In the genomic region with DNA sequence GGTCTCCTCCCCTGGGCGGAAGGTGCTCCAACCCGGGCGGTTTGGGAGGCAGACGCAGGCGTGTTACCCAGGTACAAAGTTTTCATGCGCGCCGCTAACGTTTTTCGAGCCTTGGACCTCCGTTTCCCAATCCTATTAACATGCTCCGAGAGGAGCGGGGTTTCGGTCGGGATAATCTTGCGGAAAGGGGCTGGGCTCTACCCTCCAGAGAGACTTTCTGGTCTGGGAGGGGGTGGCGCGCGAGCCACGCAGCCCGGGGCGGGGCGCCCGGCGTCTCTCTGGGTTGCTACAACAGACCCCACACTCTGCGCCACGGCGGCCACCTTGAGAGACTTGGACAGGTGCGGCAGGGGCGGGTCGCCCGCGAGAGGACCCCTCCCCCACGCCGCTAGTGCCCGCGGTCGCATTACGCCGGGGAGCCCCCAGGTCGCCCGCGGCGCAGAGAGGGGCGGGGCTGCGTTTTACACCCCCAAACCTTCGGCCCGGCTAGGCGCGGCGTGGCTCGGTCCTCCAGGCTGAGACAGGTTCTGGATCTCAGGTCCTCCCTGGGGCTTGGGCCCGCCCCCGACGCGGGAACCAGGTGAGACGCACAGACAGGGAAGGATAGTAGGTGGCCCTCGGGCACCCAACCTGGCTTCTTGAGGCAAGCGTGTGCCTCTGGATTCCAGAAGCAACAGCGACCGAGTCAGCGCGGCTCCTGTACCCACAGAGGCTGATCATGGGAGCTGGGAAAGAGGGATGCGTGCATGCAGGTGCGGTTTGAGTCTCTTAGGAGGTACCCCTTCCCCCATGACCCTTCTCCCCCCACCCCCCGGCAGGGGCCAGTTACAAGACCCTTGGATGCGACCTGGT, we compare ENCODE assay signal across 8 mouse cellular contexts. TPM values are rescaled to one million over a fixed set of nuclear protein-coding genes. Genes with fewer than 3 reads are reported as not detected.
A peak's percentile ranks its signal among the peaks of the same experiment; 100 is the strongest.
DNase-seq lines count a peak whose midpoint lies in the region; ATAC-seq and TF ChIP-seq lines count a peak whose summit lies in the region.

No protein-coding gene starts in this region.

- peak overlapping the region; percentile 100 for H3K4me2 ChIP-seq in hindbrain, embryonic 16.5 days (ENCODE audit: low read length)
- H3K4me2 ChIP-seq in liver, embryonic 11.5 days, result peak overlapping the region; percentile 71
- peak overlapping the region; percentile 97 for H3K4me2 ChIP-seq in neural tube, embryonic 12.5 days (replicated peaks)

- peak; percentile 64 for ATAC-seq in hindbrain, embryonic 16.5 days
- ATAC-seq in liver, embryonic 11.5 days (replicated peaks; ENCODE audit: low FRiP score), result peak; percentile 16; the same call in 1 of the 2 replicates
- ATAC-seq in neural tube, embryonic 12.5 days (ENCODE audit: low FRiP score, low read depth), result 0 out of 2 replicates have a peak, but pooled peaks have one; percentile 44
- ATAC-seq in cerebellum, adult (ENCODE audit: insufficient number of reproducible peaks, low FRiP score, low TSS enrichment), result no peak
- ATAC-seq in CD4-positive, CD25-positive, alpha-beta regulatory T cell, adult 4 months, result no peak

- WGBS in hindbrain, embryonic 16.5 days, result under 1% methylated on average over 58 of the region's 67 CpGs
- WGBS in liver, embryonic 11.5 days, result 3% methylated on average over 60 of the region's 67 CpGs
- WGBS in neural tube, embryonic 12.5 days, result under 1% methylated on average over 67 of the region's 67 CpGs

- no peaks in the 10 kb centered on the region for H3K9me3 ChIP-seq in hindbrain, embryonic 16.5 days (ENCODE audit: control insufficient read depth, low read length)
- no peaks in the 10 kb centered on the region for H3K9me3 ChIP-seq in liver, embryonic 11.5 days (ENCODE audit: control insufficient read depth, low read length)
- no peaks in the 10 kb centered on the region for H3K9me3 ChIP-seq in neural tube, embryonic 12.5 days

- H3K27ac ChIP-seq in hindbrain, embryonic 16.5 days (ENCODE audit: low read depth, low read length), result no peak overlapping the region
- H3K27ac ChIP-seq in liver, embryonic 11.5 days (ENCODE audit: low read depth, low read length), result no peak overlapping the region
- no peak overlapping the region for H3K27ac ChIP-seq in neural tube, embryonic 12.5 days

- H3K36me3 ChIP-seq in hindbrain, embryonic 16.5 days (ENCODE audit: control insufficient read depth, insufficient read depth, low read length), result no peaks in the 10 kb centered on the region
- no peaks in the 10 kb centered on the region for H3K36me3 ChIP-seq in liver, embryonic 11.5 days (ENCODE audit: control insufficient read depth, insufficient read depth, low read length)
- H3K36me3 ChIP-seq in neural tube, embryonic 12.5 days, result no peaks in the 10 kb centered on the region

- H3K4me3 ChIP-seq in hindbrain, embryonic 16.5 days (ENCODE audit: low read length), result peak overlapping the region; percentile 64
- H3K4me3 ChIP-seq in liver, embryonic 11.5 days (ENCODE audit: low read depth, low read length), result peak overlapping the region; percentile 50
- peak overlapping the region; percentile 42 for H3K4me3 ChIP-seq in neural tube, embryonic 12.5 days

- TF ChIP-seq POLR2A in brain, embryonic 14.5 days (IDR thresholded peaks at IDR 0.05; ENCODE audit: borderline replicate concordance, extremely low read depth, insufficient read depth, insufficient read length, poor library complexity, severe bottlenecking), result no peak

- peak; percentile 14 for DNase-seq in layer of hippocampus, postnatal 10 days (ENCODE audit: low spot score in 2 of 2)
- no peak for DNase-seq in layer of hippocampus, adult 11-12 months (ENCODE audit: low spot score)
- DNase-seq in brain, embryonic 14.5 days (ENCODE audit: low read depth), result peak; percentile 19
- DNase-seq in liver, embryonic 11.5 days (ENCODE audit: low spot score), result peak; percentile 41

- H3K27me3 ChIP-seq in hindbrain, embryonic 16.5 days (replicated peaks; ENCODE audit: control insufficient read depth, insufficient read depth, low read length), result peaks cover 35% of the 10 kb centered on the region
- peaks cover 57% of the 10 kb centered on the region for H3K27me3 ChIP-seq in liver, embryonic 11.5 days (replicated peaks; ENCODE audit: control insufficient read depth, insufficient read depth, low read length)
- H3K27me3 ChIP-seq in neural tube, embryonic 12.5 days (replicated peaks), result peaks cover 74% of the 10 kb centered on the region

- peaks cover 18% of the 10 kb centered on the region for H3K4me1 ChIP-seq in hindbrain, embryonic 16.5 days (ENCODE audit: control insufficient read depth, insufficient read depth, low read depth, low read length)
- H3K4me1 ChIP-seq in liver, embryonic 11.5 days (replicated peaks; ENCODE audit: control insufficient read depth, insufficient read depth, low read length), result no peaks in the 10 kb centered on the region
- H3K4me1 ChIP-seq in neural tube, embryonic 12.5 days, result peaks cover 17% of the 10 kb centered on the region

- H3K9ac ChIP-seq in hindbrain, embryonic 16.5 days (ENCODE audit: low read depth, low read length), result peak overlapping the region; percentile 65
- H3K9ac ChIP-seq in liver, embryonic 11.5 days (ENCODE audit: low read depth, low read length), result no peak overlapping the region
- peak overlapping the region; percentile 14 for H3K9ac ChIP-seq in neural tube, embryonic 12.5 days

- TF ChIP-seq CTCF in brain, embryonic 14.5 days (IDR thresholded peaks at IDR 0.05; ENCODE audit: borderline replicate concordance, extremely low read depth, insufficient read depth, insufficient read length), result no peak

RNA-seq across cellular contexts. Expression of gene Shank2, which starts 23.7 kb away (rescaled TPM):
- total RNA-seq in layer of hippocampus, postnatal 10 days (2021), result 100 to 1,000 TPM; 113 to 116 TPM
- 18.8 and 32.5 TPM in 2 replicates for polyA plus RNA-seq in brain, embryonic 14.5 days (2012; rRNA removed)
- polyA plus RNA-seq in hindbrain, embryonic 16.5 days (2015; fragmentation: Nextera tagmentation; extraction: Ambion mirVana), result 8.9 and 9.0 TPM in 2 replicates
- 0.90 and 1.0 TPM in 2 replicates for polyA plus RNA-seq in liver, embryonic 11.5 days (2014; fragmentation: Nextera tagmentation; extraction: Ambion mirVana)
- 3.3 and 3.9 TPM in 2 replicates for polyA plus RNA-seq in neural tube, embryonic 12.5 days (2016; fragmentation: Nextera tagmentation; extraction: Ambion mirVana)
- polyA plus RNA-seq in CD4-positive, CD25-positive, alpha-beta regulatory T cell, adult 4 months (2017; shearing (Covaris generic)), result under 1 TPM in 1 of 2 experiments, not detected in 1; 0.05 TPM

Comparison
In these comparisons a context has a peak if more than half of its experiments do, and no peak if none do; other contexts are left out.
1. ATAC-seq: peak in hindbrain, embryonic 16.5 days (single experiment), liver, embryonic 11.5 days (single experiment) and neural tube, embryonic 12.5 days (single experiment); none in cerebellum, adult (single experiment) and CD4-positive, CD25-positive, alpha-beta regulatory T cell, adult 4 months (single experiment).
2. Peak in every context shown above with its lines, with median percentiles within 50 percentile points of each other: H3K4me2 ChIP-seq and H3K4me3 ChIP-seq.